Mouse (Mus musculus) spleen, postnatal 10 days (tissue): ENCODE data around the gene Sertm1.

Experiments used
- DNase-seq, 2 experiments: peaks; one replicate each; pipeline ENCODE4 v3.0.0; 2021 to 2022; ENCODE audit warnings: low spot score in 2 of 2

Gene Sertm1

DNA sequence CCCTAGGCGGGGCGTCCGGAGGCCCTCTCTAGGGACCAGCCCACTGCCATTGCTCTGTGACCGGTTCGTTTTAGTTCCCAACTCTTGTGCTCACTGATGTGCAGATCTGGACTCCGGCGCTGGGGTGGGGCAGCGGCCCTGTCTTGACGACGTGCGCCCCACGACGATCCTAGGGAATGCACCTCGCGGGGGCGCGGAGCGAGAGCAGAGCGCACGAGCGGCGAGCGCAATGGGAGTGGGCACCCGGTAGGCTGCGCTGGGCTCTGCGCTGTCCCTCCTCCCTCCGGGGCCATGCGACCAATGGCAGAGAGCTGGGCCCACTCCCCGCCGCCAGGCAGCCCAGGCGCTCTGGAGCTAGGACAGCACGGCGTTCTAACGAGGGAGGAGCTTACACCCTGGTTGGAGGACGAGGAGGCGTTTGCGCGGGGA, at the start of gene Sertm1:
Gene Sertm1, minus strand, starts transcription at position 245 of the 429 bp plus-strand sequence.
- no peak for DNase-seq

DNA sequence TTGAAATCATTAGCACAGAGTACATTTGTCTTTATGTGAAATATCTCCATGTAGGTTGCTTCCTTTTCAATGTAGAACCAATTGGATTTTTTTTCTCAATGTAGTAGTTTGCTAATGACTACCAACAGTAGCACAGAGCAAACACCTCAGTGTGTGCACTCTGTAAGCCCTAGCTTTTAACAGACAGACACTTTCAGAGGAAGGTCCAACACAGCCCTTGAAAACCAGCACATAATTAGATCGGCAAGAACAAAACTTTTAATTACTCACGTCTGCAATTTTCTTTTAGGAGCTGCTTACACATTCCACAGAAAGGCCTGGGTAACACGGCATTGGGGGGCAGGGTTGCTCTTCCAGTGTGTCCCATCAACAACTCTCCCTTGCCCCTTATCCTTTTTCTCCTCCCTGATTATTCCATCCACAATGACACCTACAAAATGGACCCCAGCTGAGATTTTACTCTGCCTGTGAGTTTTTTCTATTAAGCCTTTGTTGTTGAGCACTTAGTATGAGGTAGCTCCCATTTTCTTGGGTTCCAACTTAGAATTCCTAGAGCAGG, 49.3 kb upstream of the Sertm1 start:
- DNase-seq: no peak

GRCm38 (mm10) chr3:54943067-54943810, 27.6 kb upstream of the Sertm1 start:
- DNase-seq: no peak

DNA sequence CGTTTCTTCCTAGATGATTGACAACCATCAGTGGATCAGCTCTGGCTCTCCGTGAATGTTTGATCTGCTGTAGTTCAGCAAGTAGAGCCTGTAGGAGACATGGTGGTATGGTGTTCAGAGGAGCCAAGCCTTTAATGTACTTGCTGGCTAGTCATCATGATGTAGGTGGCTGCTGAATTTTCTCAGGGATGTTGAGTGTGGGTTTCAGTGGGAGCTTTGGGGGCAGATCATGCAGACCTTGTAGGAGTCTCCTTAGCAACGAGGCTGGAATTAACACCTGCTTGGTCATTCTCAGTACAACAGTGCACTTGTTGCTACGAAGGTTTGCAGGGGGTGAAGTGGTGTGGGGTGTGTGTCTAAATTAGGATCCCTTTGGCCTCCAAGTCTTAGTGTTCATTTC, 18.8 kb upstream of the Sertm1 start:
- DNase-seq: no peak

GRCm38 (mm10) chr3:54932599-54932998, 16.9 kb upstream of the Sertm1 start:
- DNase-seq: no peak

DNA sequence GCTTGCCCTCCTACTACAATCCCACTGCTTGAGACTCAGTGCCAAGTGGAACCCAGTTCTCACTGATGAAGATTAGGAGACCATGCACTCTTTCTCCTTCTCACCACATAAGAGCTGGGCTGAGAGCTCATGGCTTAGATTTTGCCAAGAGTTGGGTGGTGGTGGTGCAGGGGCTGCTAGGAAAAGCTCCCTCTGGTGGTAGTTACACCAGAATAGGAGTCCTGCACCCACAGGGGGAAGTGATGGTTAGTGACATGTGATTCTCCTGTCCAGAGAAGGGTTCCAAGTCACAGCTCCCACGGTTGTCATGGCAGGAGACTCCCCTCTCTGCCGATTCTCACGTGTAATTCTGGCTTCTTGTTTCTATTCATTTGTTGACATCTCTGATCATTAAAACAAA, 4.7 kb upstream of the Sertm1 start:
- DNase-seq: no peak

DNA sequence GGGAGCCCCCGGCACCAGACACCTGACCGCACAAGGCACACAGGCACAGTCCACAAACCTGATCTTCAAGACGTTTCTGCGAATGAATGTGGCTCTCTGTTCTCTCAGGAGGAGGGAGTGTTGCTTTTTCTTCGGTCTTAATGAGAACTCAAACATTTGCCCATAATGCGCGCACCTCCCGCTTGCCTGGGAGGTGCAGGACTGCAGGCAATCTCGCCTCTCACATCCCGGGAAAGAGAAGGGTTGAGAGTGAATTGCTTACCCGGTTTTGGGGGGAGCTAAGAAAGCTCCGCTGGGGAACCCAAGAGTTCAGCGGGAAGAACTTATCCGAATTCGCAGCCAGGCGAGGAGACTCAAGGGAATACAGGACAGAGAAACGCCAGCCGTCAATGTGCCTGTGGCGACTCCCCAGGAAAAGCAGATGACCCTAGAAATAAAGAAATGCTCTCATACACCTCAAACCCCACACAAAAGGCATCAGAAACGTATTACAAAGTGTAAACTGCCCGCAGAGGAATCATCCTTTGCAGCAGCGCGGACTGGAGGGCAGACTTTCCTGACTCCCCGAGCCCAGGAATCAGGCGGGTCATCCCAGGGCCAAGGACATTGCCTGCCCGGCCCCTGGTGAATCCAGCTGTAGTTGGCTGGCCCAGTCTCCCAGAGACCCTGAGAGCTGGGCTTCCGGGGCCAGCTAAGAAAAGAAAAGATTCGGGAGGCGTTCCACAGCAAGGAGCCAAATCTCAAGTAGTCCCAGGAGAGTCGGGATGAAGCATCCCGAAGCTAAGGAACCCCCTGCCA, 643 bp downstream of the Sertm1 start:
- DNase-seq: no peak

- DNase-seq: no peak
These were observed 6.8 kb downstream of the Sertm1 start for GRCm38 (mm10) chr3:54908878-54909277.

GRCm38 (mm10) chr3:54897974-54898373, 17.7 kb downstream of the Sertm1 start:
- no peak for DNase-seq

DNA sequence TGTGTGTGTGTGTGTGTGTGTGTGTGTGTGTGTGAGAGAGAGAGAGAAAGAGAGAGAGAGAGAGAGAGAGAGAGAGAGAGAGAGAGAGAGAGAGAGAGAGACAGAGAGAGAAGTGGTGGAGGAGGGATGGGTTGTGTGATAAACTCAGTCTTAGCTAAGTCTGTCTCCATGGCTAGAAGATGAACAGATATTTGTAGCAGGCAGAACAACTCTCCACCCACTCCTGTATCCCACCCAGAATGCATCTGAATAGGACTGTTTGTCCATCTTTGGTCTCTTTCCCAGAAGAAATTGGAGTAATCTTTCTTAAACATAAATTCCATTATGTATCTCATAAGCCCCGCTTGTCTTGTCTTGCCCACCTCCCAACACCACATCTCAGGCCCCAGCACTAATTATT, 20.8 kb downstream of the Sertm1 start:
- DNase-seq: no peak

- no peak for DNase-seq
These were observed 23.5 kb downstream of the Sertm1 start for GRCm38 (mm10) chr3:54892218-54892617.

GRCm38 (mm10) chr3:54886501-54886900, 29.2 kb downstream of the Sertm1 start:
- DNase-seq: no peak
